ENCODE assay signal across 20 mouse cellular contexts in the genomic region with DNA sequence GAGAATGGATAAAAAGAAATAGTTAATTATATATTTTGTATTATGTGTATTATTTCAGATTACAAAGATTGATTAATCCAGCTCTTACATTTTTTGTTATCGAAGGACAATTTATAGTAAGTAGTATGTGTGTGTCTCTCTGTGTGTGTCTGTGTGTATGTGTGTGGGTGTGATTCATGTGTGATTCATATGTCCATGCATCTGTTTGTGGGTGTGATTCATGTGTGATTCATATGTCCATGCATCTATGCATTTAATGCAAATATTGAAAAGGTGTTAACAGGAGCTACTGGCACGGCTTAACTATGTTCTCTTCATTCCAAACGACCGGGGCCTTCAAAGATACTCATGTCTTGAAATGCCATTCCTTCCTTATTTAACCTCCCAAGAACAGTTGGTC.
DNase-seq lines count a peak whose midpoint lies in the region; ATAC-seq and TF ChIP-seq lines count a peak whose summit lies in the region.
"Had no signal": no experiment of that assay in that cellular context is flagged by ENCODE, and none has a peak within 500 bp of the region (broad histone marks: within the 10 kb centered on the region; RNA-seq: fewer than 3 reads in every experiment).

No protein-coding gene starts in this region.

- DNase-seq in midbrain, embryonic 11.5 days (ENCODE audit: low spot score, missing footprints), result peak; percentile 80
- DNase-seq in midbrain, embryonic 10.5 days (ENCODE audit: low spot score), result no peak
- no peak for DNase-seq in ovary, adult 18-20 months (ENCODE audit: low spot score)
- DNase-seq: adrenal gland, adult 2 months; adrenal gland, adult 8-10 months; adrenal gland, postnatal 10 days; adrenal gland, postnatal 14 days; adrenal gland, postnatal 25 days; adrenal gland, postnatal 36 days; B cell, adult 2 months; cerebellum, adult 11 months; cerebellum, adult 11-12 months; cerebellum, adult 18-20 months; cerebellum, adult 2 months had no signal

- no peaks in the 10 kb centered on the region for H3K9me3 ChIP-seq in midbrain, embryonic 11.5 days (ENCODE audit: control insufficient read depth, low read length)
- H3K9me3 ChIP-seq in midbrain, embryonic 10.5 days (replicated peaks), result no peaks in the 10 kb centered on the region
- H3K9me3 ChIP-seq: G1E had no signal

- no peak overlapping the region for H3K9ac ChIP-seq in midbrain, embryonic 11.5 days (ENCODE audit: low read length)

- H3K27ac ChIP-seq in midbrain, embryonic 11.5 days (ENCODE audit: low read depth, low read length), result no peak overlapping the region
- no peak overlapping the region for H3K27ac ChIP-seq in midbrain, embryonic 10.5 days (replicated peaks)

- H3K4me1 ChIP-seq in midbrain, embryonic 11.5 days (ENCODE audit: control insufficient read depth, insufficient read depth, low read length), result no peaks in the 10 kb centered on the region
- H3K4me1 ChIP-seq in midbrain, embryonic 10.5 days, result no peaks in the 10 kb centered on the region

- H3ac ChIP-seq in C2C12 (ENCODE audit: control insufficient read depth, insufficient read length, low read depth), result no peak overlapping the region

- H3K79me3 ChIP-seq in C2C12 (ENCODE audit: low read depth), result no peaks in the 10 kb centered on the region

- H3K79me2 ChIP-seq in C2C12 (ENCODE audit: control insufficient read depth, insufficient read depth), result no peaks in the 10 kb centered on the region

- WGBS in midbrain, embryonic 11.5 days, result 87% methylated on average over 4 of the region's 4 CpGs
- WGBS in midbrain, embryonic 10.5 days, result 87% methylated on average over 4 of the region's 4 CpGs

- no peak overlapping the region for H3K4me3 ChIP-seq in midbrain, embryonic 11.5 days (ENCODE audit: low read depth, low read length)
- H3K4me3 ChIP-seq in midbrain, embryonic 10.5 days, result no peak overlapping the region
- H3K4me3 ChIP-seq in C2C12 (ENCODE audit: insufficient read depth, poor library complexity, severe bottlenecking), result no peak overlapping the region

- no peaks in the 10 kb centered on the region for H3K27me3 ChIP-seq in midbrain, embryonic 11.5 days (ENCODE audit: control insufficient read depth, insufficient read depth, low read length)
- no peaks in the 10 kb centered on the region for H3K27me3 ChIP-seq in midbrain, embryonic 10.5 days (ENCODE audit: low read depth, poor library complexity, severe bottlenecking)
- H3K27me3 ChIP-seq in C2C12 (ENCODE audit: control insufficient read depth, insufficient read depth, insufficient read length), result no peaks in the 10 kb centered on the region
- H3K27me3 ChIP-seq: CH12.LX had no signal

- no peak for ATAC-seq in midbrain, embryonic 11.5 days (ENCODE audit: low FRiP score)
- ATAC-seq: activated CD4-positive, CD25-positive, alpha-beta regulatory T cell, adult 4 months; CD4-positive, CD25-positive, alpha-beta regulatory T cell, adult 4 months; Patski had no signal

- TF ChIP-seq CTCF in C2C12 (IDR thresholded peaks at IDR 0.05; ENCODE audit: control insufficient read depth, insufficient read depth, insufficient read length), result no peak

- no peaks in the 10 kb centered on the region for H3K36me3 ChIP-seq in midbrain, embryonic 11.5 days (ENCODE audit: control insufficient read depth, insufficient read depth, low read length)
- no peaks in the 10 kb centered on the region for H3K36me3 ChIP-seq in midbrain, embryonic 10.5 days
- H3K36me3 ChIP-seq in C2C12 (ENCODE audit: control insufficient read depth, insufficient read depth), result no peaks in the 10 kb centered on the region
- H3K36me3 ChIP-seq: G1E had no signal

- H3K4me2 ChIP-seq in midbrain, embryonic 11.5 days, result no peak overlapping the region

TF ChIP-seq in C2C12, 6 proteins besides CTCF, POLR2A, EP300 and RAD21:
- TF ChIP-seq CEBPB (IDR thresholded peaks at IDR 0.05; ENCODE audit: low read depth) (no peak), MYOG (IDR thresholded peaks at IDR 0.05; ENCODE audit: control insufficient read depth, extremely low read depth, insufficient read length) (no peak), FOSL1 (IDR thresholded peaks at IDR 0.05; ENCODE audit: insufficient read depth, low read length, poor library complexity, severe bottlenecking) (peak; percentile 14), MAX (IDR thresholded peaks at IDR 0.05) (no peak), MYOD1 (IDR thresholded peaks at IDR 0.05; ENCODE audit: control insufficient read depth, insufficient read length, low read depth) (peak; percentile 54)
